Mouse (Mus musculus): ENCODE results near the gene Knop1. TPM values are rescaled to one million over a fixed set of nuclear protein-coding genes. Genes with fewer than 3 reads are reported as not detected.

Gene Knop1
- total and polyA plus RNA-seq, 3 experiments, result 46.8 to 66.9 TPM; not detected in 1

DNA sequence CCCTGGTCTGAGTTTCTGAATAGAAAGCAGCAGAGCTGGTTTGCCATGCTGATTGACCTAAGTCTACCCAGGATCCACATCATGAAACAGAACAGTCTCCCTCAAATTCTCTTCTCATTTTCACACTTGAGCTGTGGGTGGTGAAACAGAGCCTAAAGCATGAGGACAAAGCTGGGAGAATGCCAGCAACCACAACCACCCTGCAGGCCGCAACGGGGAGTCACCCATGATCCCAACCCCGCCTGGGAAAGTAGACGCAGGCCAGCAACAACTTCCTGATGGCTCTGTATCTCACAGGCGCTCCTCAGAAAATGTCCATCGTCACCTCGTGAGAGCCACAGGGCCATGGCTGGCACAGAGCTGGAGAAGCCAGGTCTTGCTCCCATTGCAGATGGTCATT is 4.5 kb downstream of the Knop1 start:
- Histone ChIP-seq H3K27ac (ENCODE audit: control insufficient read depth, low read depth, low read length) (no peak overlapping the region), H3K27me3 (ENCODE audit: control insufficient read depth in 1 of 2, insufficient read depth in 2 of 2, low read length in 2 of 2) (no peaks in the 10 kb centered on the region), H3K9ac (ENCODE audit: control insufficient read depth, low read depth, low read length, poor library complexity, severe bottlenecking) (no peak overlapping the region), H3K4me3 (ENCODE audit: control insufficient read depth in 1 of 2, insufficient read depth in 1 of 2, low read depth in 2 of 2, low read length in 2 of 2) (no peak overlapping the region), H3K36me3 (ENCODE audit: control insufficient read depth in 1 of 2, insufficient read depth in 2 of 2, low read length in 2 of 2) (peaks cover 5 to 38% of the 10 kb centered on the region in 2 experiments; a peak in 3 of 4 replicates), H3K79me2 (ENCODE audit: control insufficient read depth, insufficient read depth, low read length, poor library complexity) (peaks cover 45% of the 10 kb centered on the region), H3K9me3 (replicated peaks; ENCODE audit: insufficient read depth, low read length) (no peaks in the 10 kb centered on the region), H3K4me1 (ENCODE audit: control insufficient read depth in 1 of 2, insufficient read depth in 2 of 2, low read length in 2 of 2) (peaks cover 5 to 32% of the 10 kb centered on the region in 2 experiments)
- peak; percentile 75 for DNase-seq (ENCODE audit: low read depth, low spot score)
- TF ChIP-seq POLR2AphosphoS5 (IDR thresholded peaks at IDR 0.05; ENCODE audit: borderline replicate concordance, low read depth, low read length), result no peak
- TF ChIP-seq POLR2AphosphoS2 (IDR thresholded peaks at IDR 0.05; ENCODE audit: low read length), result no peak
- 0 out of 4 replicates have a peak, but pooled peaks of 1 of the 2 experiments have one; percentile 18 for TF ChIP-seq POLR2A (IDR thresholded peaks at IDR 0.05; ENCODE audit: control insufficient read depth in 1 of 2, insufficient read depth in 1 of 2, low read depth in 1 of 2, low read length in 2 of 2, poor library complexity in 1 of 2)
- TF ChIP-seq CHD1 (IDR thresholded peaks at IDR 0.05; ENCODE audit: low read depth, low read length), result no peak
- no peak for TF ChIP-seq BHLHE40 (IDR thresholded peaks at IDR 0.05; ENCODE audit: borderline replicate concordance, low read depth, low read length)
- no peak for TF ChIP-seq GATA1 (IDR thresholded peaks at IDR 0.05; ENCODE audit: low read depth, low read length)
- no peak for TF ChIP-seq KAT2A (conservative IDR thresholded peaks at IDR 0.05; ENCODE audit: low read depth, low read length)
- TF ChIP-seq JUND (IDR thresholded peaks at IDR 0.05; ENCODE audit: low read depth, low read length), result no peak
- TF ChIP-seq SMC3 (IDR thresholded peaks at IDR 0.05; ENCODE audit: low read depth, low read length), result no peak
- TF ChIP-seq E2F4 (IDR thresholded peaks at IDR 0.05; ENCODE audit: borderline replicate concordance, low read depth, low read length), result no peak
- TF ChIP-seq NELFE (IDR thresholded peaks at IDR 0.05; ENCODE audit: low read depth, low read length), result no peak
- peak; percentile 38; the same call in 1 of the 2 replicates for TF ChIP-seq SIN3A (IDR thresholded peaks at IDR 0.05; ENCODE audit: low read length)
- TF ChIP-seq ETS1 (IDR thresholded peaks at IDR 0.05; ENCODE audit: low read depth, low read length), result peak; percentile 59
- peak in 1 of 2 experiments; percentile 4; a peak in 1 of 4 replicates for TF ChIP-seq EP300 (IDR thresholded peaks at IDR 0.05; ENCODE audit: low read depth in 1 of 2, low read length in 2 of 2)
- no peak for TF ChIP-seq CTCF (IDR thresholded peaks at IDR 0.05 in 2 of 3, conservative IDR thresholded peaks at IDR 0.05 in 1 of 3; ENCODE audit: control insufficient read depth in 1 of 3, insufficient read depth in 1 of 3, low read depth in 2 of 3, low read length in 3 of 3, poor library complexity in 1 of 3, severe bottlenecking in 1 of 3)
- no peak for TF ChIP-seq ZC3H11A (IDR thresholded peaks at IDR 0.05; ENCODE audit: low read depth, low read length)

- no peaks in the 10 kb centered on the region for H3K27me3 ChIP-seq (ENCODE audit: control insufficient read depth in 1 of 2, insufficient read depth in 2 of 2, low read length in 2 of 2)
- H3K9me3 ChIP-seq (replicated peaks; ENCODE audit: insufficient read depth, low read length), result no peaks in the 10 kb centered on the region
- TF ChIP-seq CTCF (IDR thresholded peaks at IDR 0.05 in 2 of 3, conservative IDR thresholded peaks at IDR 0.05 in 1 of 3; ENCODE audit: control insufficient read depth in 1 of 3, insufficient read depth in 1 of 3, low read depth in 2 of 3, low read length in 3 of 3, poor library complexity in 1 of 3, severe bottlenecking in 1 of 3), result no peak
- no peak for TF ChIP-seq EP300 (IDR thresholded peaks at IDR 0.05; ENCODE audit: low read depth in 1 of 2, low read length in 2 of 2)
- no peak for TF ChIP-seq MXI1 (IDR thresholded peaks at IDR 0.05; ENCODE audit: low read depth, low read length)
- TF ChIP-seq POLR2A (IDR thresholded peaks at IDR 0.05; ENCODE audit: control insufficient read depth in 1 of 2, insufficient read depth in 1 of 2, low read depth in 1 of 2, low read length in 2 of 2, poor library complexity in 1 of 2), result no peak
- TF ChIP-seq KAT2A (conservative IDR thresholded peaks at IDR 0.05; ENCODE audit: low read depth, low read length), result no peak
- TF ChIP-seq RCOR1 (IDR thresholded peaks at IDR 0.05; ENCODE audit: low read depth, low read length), result no peak
- no peak for TF ChIP-seq CHD1 (IDR thresholded peaks at IDR 0.05; ENCODE audit: low read depth, low read length)
- TF ChIP-seq CHD2 (IDR thresholded peaks at IDR 0.05; ENCODE audit: low read length), result no peak
- TF ChIP-seq HCFC1 (IDR thresholded peaks at IDR 0.05; ENCODE audit: low read depth, low read length), result no peak
- TF ChIP-seq POLR2AphosphoS5 (IDR thresholded peaks at IDR 0.05; ENCODE audit: borderline replicate concordance, low read depth, low read length), result no peak
- TF ChIP-seq GABPA (IDR thresholded peaks at IDR 0.05; ENCODE audit: low read depth, low read length), result no peak
- no peak for TF ChIP-seq MEF2A (IDR thresholded peaks at IDR 0.05; ENCODE audit: extremely low read depth, insufficient replicate concordance, low read depth, low read length, poor library complexity, severe bottlenecking)
- no peak for TF ChIP-seq USF1 (IDR thresholded peaks at IDR 0.05; ENCODE audit: low read depth, low read length)
- no peak for TF ChIP-seq NRF1 (IDR thresholded peaks at IDR 0.05; ENCODE audit: insufficient read depth, low read depth, low read length, poor library complexity, severe bottlenecking)
- TF ChIP-seq SMC3 (IDR thresholded peaks at IDR 0.05; ENCODE audit: low read depth, low read length), result no peak
- H3K27ac ChIP-seq (ENCODE audit: control insufficient read depth, low read depth, low read length), result no peak overlapping the region
- no peak overlapping the region for H3K9ac ChIP-seq (ENCODE audit: control insufficient read depth, low read depth, low read length, poor library complexity, severe bottlenecking)
- H3K4me3 ChIP-seq (ENCODE audit: control insufficient read depth in 1 of 2, insufficient read depth in 1 of 2, low read depth in 2 of 2, low read length in 2 of 2), result no peak overlapping the region
- peaks cover 43% of the 10 kb centered on the region for H3K79me2 ChIP-seq (ENCODE audit: control insufficient read depth, insufficient read depth, low read length, poor library complexity)
- peaks cover 5 to 32% of the 10 kb centered on the region in 2 experiments for H3K4me1 ChIP-seq (ENCODE audit: control insufficient read depth in 1 of 2, insufficient read depth in 2 of 2, low read length in 2 of 2)
- no peak for DNase-seq (ENCODE audit: low read depth, low spot score)
- H3K36me3 ChIP-seq (ENCODE audit: control insufficient read depth in 1 of 2, insufficient read depth in 2 of 2, low read length in 2 of 2), result peaks cover 9 to 34% of the 10 kb centered on the region in 2 experiments
Observed at GRCm38 (mm10) chr7:118850676-118851290, 5.3 kb downstream of the Knop1 start.
